Mouse (Mus musculus) small intestine, adult 2 months (tissue): ENCODE data around the gene Kcnn3.

Source experiments
- CTCF ChIP-seq: fragments of 200-500 bp; IDR thresholded peaks from 2 replicates; pipeline ENCODE4 v1.5.1; 2012; ENCODE audit warnings: low read depth, mild to moderate bottlenecking, control low read depth, inconsistent platforms, low read length, moderate library complexity, mixed read lengths; ENCODE audit not compliant: insufficient replicate concordance, insufficient read length; ENCODE audit errors: extremely low read depth
- POLR2A ChIP-seq: fragments of 200-500 bp; IDR thresholded peaks from 2 replicates; pipeline ENCODE4 v1.6.1; 2012; ENCODE audit warnings: low read depth, mild to moderate bottlenecking, control low read depth, inconsistent platforms, low read length, moderate library complexity

DNA sequence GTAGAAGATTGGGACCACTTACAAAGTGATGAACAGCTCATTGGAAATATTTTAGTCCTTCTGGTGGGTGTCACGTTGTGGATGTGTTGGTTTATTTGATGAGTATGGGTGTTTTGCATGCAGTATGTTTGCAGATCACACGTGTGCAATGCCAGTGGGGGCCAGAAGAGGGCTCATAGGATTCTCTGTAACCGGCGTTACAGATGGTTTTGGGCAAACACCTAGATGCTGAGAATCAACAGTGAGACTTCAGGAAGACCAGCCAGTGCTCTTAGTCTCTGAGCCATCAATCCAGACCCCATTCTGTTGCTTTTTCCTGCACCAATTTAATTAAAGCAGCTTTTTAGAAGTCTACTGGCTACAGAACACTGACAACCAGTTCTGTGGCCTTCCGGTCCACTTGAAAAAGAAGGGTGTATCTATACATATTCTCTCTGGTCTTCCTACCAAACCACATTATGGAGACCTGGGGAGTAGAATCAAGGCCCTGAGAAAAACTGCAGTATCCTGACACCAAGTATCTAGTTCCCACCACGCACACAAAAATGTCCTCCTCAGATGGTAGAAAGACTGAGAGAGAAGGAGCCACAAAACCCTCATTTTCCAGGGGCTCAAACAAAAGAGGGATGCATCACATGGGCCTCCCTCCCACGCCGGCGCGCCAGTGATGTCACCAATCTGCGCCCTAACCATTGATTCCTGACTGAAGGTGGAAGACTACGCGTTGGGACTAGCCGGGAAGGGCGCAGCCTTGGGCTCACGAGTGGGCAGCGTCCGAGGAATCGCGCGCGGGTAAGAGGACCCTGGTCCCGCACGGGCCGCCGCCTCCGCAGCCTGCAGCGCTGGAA lies 194.6 kb downstream of the Kcnn3 start, which contains the start of gene Adar:
- TF ChIP-seq CTCF (peak; percentile 46; the same call in 1 of the 2 replicates), POLR2A (no peak)
